Mouse (Mus musculus): ENCODE measurements around the gene Gm21915. TPM values are rescaled to one million over a fixed set of nuclear protein-coding genes. Genes with fewer than 3 reads are reported as not detected.

The Gm21915 gene
- polyA plus RNA-seq, 1 experiment from 2014 or later = not detected

DNA sequence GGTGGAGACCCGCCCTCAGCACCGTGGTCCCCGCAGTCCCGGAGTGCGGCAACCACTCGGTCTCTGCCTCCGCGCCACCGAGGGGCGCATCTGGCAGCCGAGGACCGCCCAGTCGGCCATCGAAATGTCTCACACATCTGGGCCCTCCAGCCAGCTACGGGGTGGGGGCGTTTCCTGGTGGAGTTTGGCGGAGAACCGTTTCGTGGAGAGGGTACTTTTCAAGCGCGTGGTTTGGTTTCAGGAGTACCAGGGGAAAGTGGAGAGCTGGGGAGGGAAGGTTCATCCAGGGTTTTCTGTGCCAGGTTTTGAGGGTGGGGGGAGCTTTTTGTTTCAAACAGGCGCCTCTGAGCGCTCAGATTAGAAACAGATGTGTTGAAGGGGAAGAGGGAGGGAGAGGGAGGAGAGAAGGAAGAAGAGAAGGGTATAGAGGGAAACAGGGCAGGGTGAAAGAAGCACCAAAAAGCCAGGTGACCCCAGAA is 16.0 kb downstream of the Gm21915 start:
- 0% methylated on average over 22 of the region's 23 CpGs for WGBS
- H3K4me2 ChIP-seq (ENCODE audit: low read length) = peak overlapping the region; percentile 88
- H3K27ac ChIP-seq (ENCODE audit: low read length) = peak overlapping the region; percentile 97
- H3K9me3 ChIP-seq (replicated peaks; ENCODE audit: control insufficient read depth, low read length, poor library complexity, severe bottlenecking) = no peaks in the 10 kb centered on the region
- no peaks in the 10 kb centered on the region for H3K36me3 ChIP-seq (ENCODE audit: control insufficient read depth, insufficient read depth, low read length)
- H3K4me1 ChIP-seq (ENCODE audit: control insufficient read depth, insufficient read depth, low read length) = peaks cover 30% of the 10 kb centered on the region
- H3K4me3 ChIP-seq (ENCODE audit: low read depth, low read length) = peak overlapping the region; percentile 85
- ATAC-seq = peak; percentile 78
- H3K9ac ChIP-seq (ENCODE audit: low read depth, low read length) = peak overlapping the region; percentile 97
- H3K27me3 ChIP-seq (ENCODE audit: control insufficient read depth, insufficient read depth, low read depth, low read length) = no peaks in the 10 kb centered on the region

DNA sequence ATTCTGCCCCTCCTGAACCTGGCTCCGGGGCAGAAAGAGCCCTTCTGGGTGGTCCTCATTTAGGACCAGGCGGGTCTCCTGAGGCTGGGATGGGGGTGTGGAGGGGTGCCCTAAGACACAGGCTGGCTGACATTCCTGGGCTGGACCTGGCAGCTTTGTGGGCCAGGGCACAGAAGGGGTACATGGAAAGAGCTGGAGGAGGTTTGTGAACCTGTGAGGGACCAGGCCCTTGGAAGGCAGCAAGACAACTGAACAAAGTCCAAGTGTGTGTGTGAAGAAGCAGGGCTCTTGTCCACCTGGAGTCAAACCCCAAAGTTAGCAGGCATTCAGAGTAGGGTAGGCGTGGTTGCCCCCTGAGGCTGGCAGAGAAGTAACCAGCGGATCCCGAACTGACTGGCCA is 16.6 kb downstream of the Gm21915 start:
- no peaks in the 10 kb centered on the region for H3K36me3 ChIP-seq (ENCODE audit: control insufficient read depth, insufficient read depth, low read length)
- peaks cover 30% of the 10 kb centered on the region for H3K4me1 ChIP-seq (ENCODE audit: control insufficient read depth, insufficient read depth, low read length)
- ATAC-seq = no peak
- peak overlapping the region; percentile 88 for H3K4me2 ChIP-seq (ENCODE audit: low read length)
- peak overlapping the region; percentile 97 for H3K27ac ChIP-seq (ENCODE audit: low read length)
- H3K9me3 ChIP-seq (replicated peaks; ENCODE audit: control insufficient read depth, low read length, poor library complexity, severe bottlenecking) = no peaks in the 10 kb centered on the region
- 39% methylated on average over 5 of the region's 5 CpGs for WGBS
- peak overlapping the region; percentile 85 for H3K4me3 ChIP-seq (ENCODE audit: low read depth, low read length)
- H3K27me3 ChIP-seq (ENCODE audit: control insufficient read depth, insufficient read depth, low read depth, low read length) = no peaks in the 10 kb centered on the region
- peak overlapping the region; percentile 97 for H3K9ac ChIP-seq (ENCODE audit: low read depth, low read length)

DNA sequence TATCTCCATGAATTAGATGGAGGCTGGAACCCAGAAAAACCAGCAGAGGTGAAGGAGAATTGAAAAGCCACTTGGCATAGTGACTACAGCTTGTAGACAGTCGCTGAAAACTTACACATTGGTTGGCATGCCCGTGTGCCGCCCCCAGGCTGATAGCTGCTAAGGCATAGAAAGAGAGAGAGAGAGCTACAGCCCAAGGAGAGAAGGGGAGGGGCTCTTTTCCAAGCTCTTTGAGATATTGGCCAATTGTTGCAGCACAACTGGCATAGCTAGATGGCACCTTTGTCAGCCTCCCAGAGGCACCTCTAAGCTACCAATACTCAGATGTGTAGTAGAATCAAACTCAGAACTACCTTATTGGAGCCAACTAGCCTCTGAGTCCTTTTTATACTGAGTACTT is 17.1 kb downstream of the Gm21915 start:
- Histone ChIP-seq H3K27ac (ENCODE audit: low read length) (peak overlapping the region; percentile 97), H3K36me3 (ENCODE audit: control insufficient read depth, insufficient read depth, low read length) (no peaks in the 10 kb centered on the region), H3K4me3 (ENCODE audit: low read depth, low read length) (peak overlapping the region; percentile 85), H3K9me3 (replicated peaks; ENCODE audit: control insufficient read depth, low read length, poor library complexity, severe bottlenecking) (no peaks in the 10 kb centered on the region), H3K4me1 (ENCODE audit: control insufficient read depth, insufficient read depth, low read length) (peaks cover 30% of the 10 kb centered on the region), H3K27me3 (ENCODE audit: control insufficient read depth, insufficient read depth, low read depth, low read length) (no peaks in the 10 kb centered on the region), H3K4me2 (ENCODE audit: low read length) (peak overlapping the region; percentile 88), H3K9ac (ENCODE audit: low read depth, low read length) (peak overlapping the region; percentile 97)
- 21% methylated on average over 3 of the region's 3 CpGs for WGBS
- ATAC-seq = no peak

DNA sequence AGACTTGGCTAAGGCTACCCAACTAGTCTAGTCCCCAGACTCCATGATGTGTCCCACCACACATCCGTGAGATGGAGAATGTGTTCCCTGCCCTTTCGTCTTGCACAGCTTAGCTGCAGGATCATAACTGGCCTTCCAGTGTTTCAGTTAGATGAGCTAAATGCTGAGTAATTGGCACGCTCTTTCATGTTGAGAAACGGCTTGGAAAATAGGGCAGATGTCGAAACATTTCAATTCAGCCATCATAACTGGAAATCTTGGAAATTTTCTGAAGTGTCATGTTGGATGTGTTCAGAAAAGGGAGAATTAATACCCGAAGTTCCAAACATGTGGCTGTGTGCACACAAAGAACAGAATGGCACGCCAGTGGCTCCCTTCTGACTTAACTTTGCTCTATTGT is 20.1 kb downstream of the Gm21915 start:
- Histone ChIP-seq H3K27me3 (ENCODE audit: control insufficient read depth, insufficient read depth, low read depth, low read length) (no peaks in the 10 kb centered on the region), H3K36me3 (ENCODE audit: control insufficient read depth, insufficient read depth, low read length) (no peaks in the 10 kb centered on the region), H3K4me3 (ENCODE audit: low read depth, low read length) (no peak overlapping the region), H3K4me2 (ENCODE audit: low read length) (no peak overlapping the region), H3K9me3 (replicated peaks; ENCODE audit: control insufficient read depth, low read length, poor library complexity, severe bottlenecking) (no peaks in the 10 kb centered on the region), H3K4me1 (ENCODE audit: control insufficient read depth, insufficient read depth, low read length) (peaks cover 47% of the 10 kb centered on the region), H3K27ac (ENCODE audit: low read length) (no peak overlapping the region), H3K9ac (ENCODE audit: low read depth, low read length) (no peak overlapping the region)
- ATAC-seq = no peak
- 83% methylated on average over 7 of the region's 7 CpGs for WGBS

DNA sequence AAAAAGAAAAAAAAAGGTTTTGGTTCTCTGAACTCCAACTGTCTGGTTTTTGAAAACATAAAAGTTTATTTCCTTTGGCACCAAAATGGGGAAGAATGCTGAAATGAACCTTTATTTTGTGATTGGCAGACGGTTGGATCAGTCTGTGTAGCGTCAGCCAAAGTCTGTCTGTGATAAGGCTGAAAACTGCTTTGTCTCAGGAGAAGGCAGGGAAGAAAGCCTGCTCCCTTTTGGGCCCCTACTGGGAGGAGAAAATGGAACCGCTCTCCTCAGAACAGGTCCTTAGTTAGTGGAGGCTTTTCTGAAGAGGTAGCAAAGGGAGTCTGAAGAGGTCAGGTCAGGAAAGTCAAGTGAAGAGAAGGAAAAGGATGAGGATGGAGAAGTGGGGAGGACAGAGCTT is 22.6 kb downstream of the Gm21915 start:
- Histone ChIP-seq H3K4me2 (ENCODE audit: low read length) (peak overlapping the region; percentile 2; the same call in 1 of the 2 replicates), H3K9ac (ENCODE audit: low read depth, low read length) (no peak overlapping the region), H3K27me3 (ENCODE audit: control insufficient read depth, insufficient read depth, low read depth, low read length) (no peaks in the 10 kb centered on the region), H3K36me3 (ENCODE audit: control insufficient read depth, insufficient read depth, low read length) (0 out of 2 replicates have a peak, but pooled peaks cover 3% of the 10 kb centered on the region), H3K4me1 (ENCODE audit: control insufficient read depth, insufficient read depth, low read length) (peaks cover 34% of the 10 kb centered on the region), H3K9me3 (replicated peaks; ENCODE audit: control insufficient read depth, low read length, poor library complexity, severe bottlenecking) (no peaks in the 10 kb centered on the region), H3K4me3 (ENCODE audit: low read depth, low read length) (no peak overlapping the region), H3K27ac (ENCODE audit: low read length) (peak overlapping the region; percentile 48; the same call in 1 of the 2 replicates)
- no peak for ATAC-seq
- 14% methylated on average over 3 of the region's 3 CpGs for WGBS

DNA sequence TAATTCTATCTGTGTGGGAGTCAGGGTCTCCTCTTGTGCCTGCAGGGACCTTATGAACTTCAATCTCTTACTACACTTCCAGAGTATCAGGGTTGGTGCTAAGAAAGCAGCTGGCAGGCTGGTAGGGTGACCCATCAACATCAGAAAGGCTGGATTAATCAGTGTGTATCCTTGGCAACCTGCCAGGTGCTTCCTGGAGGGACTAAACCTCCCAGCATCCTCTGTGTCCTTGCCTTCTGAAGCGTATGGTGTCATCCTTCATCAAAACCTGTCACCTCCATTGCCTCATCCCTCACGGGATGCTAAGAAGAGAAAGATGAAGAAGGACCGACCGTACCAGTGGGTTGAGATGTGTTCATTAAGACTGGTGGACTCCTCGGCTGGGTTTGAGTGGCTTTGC is 23.4 kb downstream of the Gm21915 start:
- H3K27me3 ChIP-seq (ENCODE audit: control insufficient read depth, insufficient read depth, low read depth, low read length) = no peaks in the 10 kb centered on the region
- peak overlapping the region; percentile 48 for H3K27ac ChIP-seq (ENCODE audit: low read length)
- WGBS = 25% methylated on average over 5 of the region's 5 CpGs
- peaks cover 27% of the 10 kb centered on the region for H3K4me1 ChIP-seq (ENCODE audit: control insufficient read depth, insufficient read depth, low read length)
- no peak overlapping the region for H3K9ac ChIP-seq (ENCODE audit: low read depth, low read length)
- no peaks in the 10 kb centered on the region for H3K9me3 ChIP-seq (replicated peaks; ENCODE audit: control insufficient read depth, low read length, poor library complexity, severe bottlenecking)
- H3K4me2 ChIP-seq (ENCODE audit: low read length) = peak overlapping the region; percentile 8; the same call in 1 of the 2 replicates
- no peak overlapping the region for H3K4me3 ChIP-seq (ENCODE audit: low read depth, low read length)
- peak; percentile 66 for ATAC-seq
- H3K36me3 ChIP-seq (ENCODE audit: control insufficient read depth, insufficient read depth, low read length) = 0 out of 2 replicates have a peak, but pooled peaks cover 3% of the 10 kb centered on the region

DNA sequence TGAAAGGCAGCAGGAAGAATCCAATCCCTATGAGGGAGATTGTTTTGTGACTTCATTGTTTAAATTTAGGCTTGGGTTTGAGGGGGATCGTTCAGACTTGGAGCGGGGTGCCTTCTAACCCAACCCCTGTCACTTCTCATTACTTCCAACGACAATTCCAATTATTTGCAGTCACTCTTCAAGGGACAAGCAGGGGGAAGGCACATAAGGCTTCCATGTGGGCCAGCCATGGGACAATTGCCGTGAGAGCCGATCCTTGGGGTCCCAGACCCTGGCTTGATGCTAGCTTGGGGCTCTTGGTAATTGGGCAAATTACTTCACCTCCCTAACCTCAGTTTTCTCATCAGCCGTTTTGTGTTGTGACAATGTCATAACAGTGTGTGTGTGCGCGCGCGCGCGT is 23.9 kb downstream of the Gm21915 start:
- peak overlapping the region; percentile 48 for H3K27ac ChIP-seq (ENCODE audit: low read length)
- no peaks in the 10 kb centered on the region for H3K27me3 ChIP-seq (ENCODE audit: control insufficient read depth, insufficient read depth, low read depth, low read length)
- peaks cover 23% of the 10 kb centered on the region for H3K4me1 ChIP-seq (ENCODE audit: control insufficient read depth, insufficient read depth, low read length)
- 62% methylated on average over 12 of the region's 12 CpGs for WGBS
- H3K9ac ChIP-seq (ENCODE audit: low read depth, low read length) = no peak overlapping the region
- 0 out of 2 replicates have a peak, but pooled peaks cover 3% of the 10 kb centered on the region for H3K36me3 ChIP-seq (ENCODE audit: control insufficient read depth, insufficient read depth, low read length)
- no peaks in the 10 kb centered on the region for H3K9me3 ChIP-seq (replicated peaks; ENCODE audit: control insufficient read depth, low read length, poor library complexity, severe bottlenecking)
- peak; percentile 10; the same call in 1 of the 2 replicates for ATAC-seq
- H3K4me2 ChIP-seq (ENCODE audit: low read length) = no peak overlapping the region
- no peak overlapping the region for H3K4me3 ChIP-seq (ENCODE audit: low read depth, low read length)

DNA sequence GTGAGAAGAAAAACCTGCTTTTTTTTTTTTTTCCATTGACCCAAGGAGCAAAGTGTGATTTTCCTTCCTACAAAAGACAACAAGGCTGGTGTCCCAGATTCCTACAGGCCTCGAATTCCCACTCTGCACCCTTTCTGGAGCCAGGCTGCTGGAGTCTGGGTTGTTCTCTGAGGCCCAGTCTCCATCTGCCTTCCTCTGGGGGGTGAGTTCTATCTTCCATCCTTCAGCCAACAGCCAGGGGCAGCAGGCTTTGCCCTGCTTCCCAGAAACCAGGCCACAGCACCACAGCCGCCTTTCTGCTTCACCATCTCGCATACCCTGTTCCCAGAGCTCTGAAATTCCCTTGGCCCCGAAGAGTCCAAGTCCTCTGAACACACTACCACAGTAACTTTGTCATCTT is 25.7 kb downstream of the Gm21915 start:
- 0 out of 2 replicates have a peak, but pooled peaks cover 3% of the 10 kb centered on the region for H3K36me3 ChIP-seq (ENCODE audit: control insufficient read depth, insufficient read depth, low read length)

DNA sequence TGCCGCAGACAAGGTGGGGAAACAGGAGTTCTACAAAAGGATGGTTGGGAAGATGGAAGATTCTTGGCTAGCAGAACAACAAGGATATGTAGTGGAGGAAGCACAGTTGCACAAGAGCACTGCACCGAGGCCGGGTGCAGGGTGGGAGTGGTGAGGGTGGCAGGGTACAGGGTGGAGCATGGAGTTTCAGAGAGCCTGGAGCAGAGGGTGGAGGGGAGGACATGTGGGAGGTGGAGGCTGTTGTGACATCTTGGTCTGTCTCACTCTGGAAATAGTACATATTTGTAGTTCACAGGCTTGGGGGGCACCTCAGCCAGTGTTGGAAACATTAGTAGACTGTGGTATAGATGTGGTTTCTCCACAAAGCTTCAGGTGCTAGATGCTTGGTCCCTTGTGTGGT is 28.8 kb downstream of the Gm21915 start:
- Histone ChIP-seq H3K9ac (ENCODE audit: low read depth, low read length) (no peak overlapping the region), H3K9me3 (replicated peaks; ENCODE audit: control insufficient read depth, low read length, poor library complexity, severe bottlenecking) (no peaks in the 10 kb centered on the region), H3K4me2 (ENCODE audit: low read length) (no peak overlapping the region), H3K27me3 (ENCODE audit: control insufficient read depth, insufficient read depth, low read depth, low read length) (no peaks in the 10 kb centered on the region), H3K36me3 (ENCODE audit: control insufficient read depth, insufficient read depth, low read length) (0 out of 2 replicates have a peak, but pooled peaks cover 3% of the 10 kb centered on the region), H3K4me1 (ENCODE audit: control insufficient read depth, insufficient read depth, low read length) (peaks cover 8% of the 10 kb centered on the region), H3K27ac (ENCODE audit: low read length) (no peak overlapping the region), H3K4me3 (ENCODE audit: low read depth, low read length) (no peak overlapping the region)
- 95% methylated on average over 3 of the region's 3 CpGs for WGBS
- ATAC-seq = no peak

More for the DNA sequence above, 25.7 kb downstream of the Gm21915 start:
- Histone ChIP-seq H3K4me1 (ENCODE audit: control insufficient read depth, insufficient read depth, low read length) (peaks cover 21% of the 10 kb centered on the region), H3K9me3 (replicated peaks; ENCODE audit: control insufficient read depth, low read length, poor library complexity, severe bottlenecking) (no peaks in the 10 kb centered on the region), H3K27ac (ENCODE audit: low read length) (no peak overlapping the region), H3K27me3 (ENCODE audit: control insufficient read depth, insufficient read depth, low read depth, low read length) (no peaks in the 10 kb centered on the region), H3K4me2 (ENCODE audit: low read length) (no peak overlapping the region), H3K9ac (ENCODE audit: low read depth, low read length) (no peak overlapping the region), H3K4me3 (ENCODE audit: low read depth, low read length) (no peak overlapping the region)
- 88% methylated on average over 4 of the region's 4 CpGs for WGBS
- ATAC-seq = no peak
